Mouse (Mus musculus) small intestine, adult 2 months (tissue): ENCODE results near the gene Lix1l. TPM values are rescaled to one million over a fixed set of nuclear protein-coding genes. Genes with fewer than 3 reads are reported as not detected.

ENCODE experiments used
- H3K27ac ChIP-seq: fragments of 200-500 bp; 2 replicates; pipeline ENCODE4 v1.5.1; 2012; ENCODE audit warnings: low read depth, low read length, control low read depth, inconsistent platforms; ENCODE audit not compliant: insufficient read depth
- H3K27me3 ChIP-seq: fragments of 200-500 bp; 2 replicates; pipeline ENCODE4 v1.6.1; 2012; ENCODE audit warnings: mild to moderate bottlenecking, moderate library complexity, low read length, inconsistent platforms; ENCODE audit not compliant: control insufficient read depth, insufficient read depth
- H3K36me3 ChIP-seq: fragments of 200-500 bp; 2 replicates; pipeline ENCODE4 v1.6.1; 2012; ENCODE audit warnings: mild to moderate bottlenecking, low read length, control low read depth, inconsistent platforms; ENCODE audit not compliant: control insufficient read depth, insufficient read depth
- H3K4me1 ChIP-seq: fragments of 200-500 bp; 2 replicates; pipeline ENCODE4 v1.6.1; 2012; ENCODE audit warnings: low read length, inconsistent platforms, mixed read lengths; ENCODE audit not compliant: control insufficient read depth, insufficient read depth, insufficient read length
- H3K4me3 ChIP-seq: fragments of 200-500 bp; 2 replicates; pipeline ENCODE4 v1.5.1; 2012; ENCODE audit warnings: low read depth, mild to moderate bottlenecking, control low read depth, inconsistent platforms, low read length, moderate library complexity
- CTCF ChIP-seq: fragments of 200-500 bp; IDR thresholded peaks from 2 replicates; pipeline ENCODE4 v1.5.1; 2012; ENCODE audit warnings: low read depth, mild to moderate bottlenecking, control low read depth, inconsistent platforms, low read length, moderate library complexity, mixed read lengths; ENCODE audit not compliant: insufficient replicate concordance, insufficient read length; ENCODE audit errors: extremely low read depth
- POLR2A ChIP-seq: fragments of 200-500 bp; IDR thresholded peaks from 2 replicates; pipeline ENCODE4 v1.6.1; 2012; ENCODE audit warnings: low read depth, mild to moderate bottlenecking, control low read depth, inconsistent platforms, low read length, moderate library complexity
- WGBS: fragments of 180-500 bp; shearing (Covaris S2); methylation state at CpG from one replicate; pipeline ENCODE4 v1.1.7; 2018; 5-methylcytosine and 5-hydroxymethylcytosine counted together
- polyA plus RNA-seq: library from polyadenylated mRNA; depleted of rRNA; stranded (reverse); fragments of >200 nt; gene quantifications from 2 replicates; pipeline ENCODE4 v1.2.3, GENCODE M21; 2012

Lix1l gene
- polyA plus RNA-seq, 1 experiment, result 7.6 TPM

- Histone ChIP-seq H3K36me3 (peaks cover 2% of the 10 kb centered on the region; the same call in 1 of the 2 replicates), H3K27me3 (no peaks in the 10 kb centered on the region), H3K4me1 (peaks cover 30% of the 10 kb centered on the region), H3K4me3 (no peak overlapping the region), H3K27ac (peak overlapping the region; percentile 36; the same call in 1 of the 2 replicates)
- WGBS, result 25% methylated on average over 8 of the region's 8 CpGs
- TF ChIP-seq POLR2A (no peak), CTCF (no peak)
These were observed 34.1 kb upstream of the Lix1l start for GRCm38 (mm10) chr3:96566661-96567450.

GRCm38 (mm10) chr3:96568605-96569004, 32.3 kb upstream of the Lix1l start:
- Histone ChIP-seq H3K36me3 (no peaks in the 10 kb centered on the region), H3K27me3 (no peaks in the 10 kb centered on the region), H3K4me3 (no peak overlapping the region), H3K4me1 (peaks cover 37% of the 10 kb centered on the region), H3K27ac (no peak overlapping the region)
- WGBS, result 78% methylated on average over 8 of the region's 8 CpGs
- TF ChIP-seq CTCF (no peak), POLR2A (no peak)

GRCm38 (mm10) chr3:96569506-96569905, 31.4 kb upstream of the Lix1l start:
- Histone ChIP-seq H3K27ac (no peak overlapping the region), H3K27me3 (no peaks in the 10 kb centered on the region), H3K4me1 (peaks cover 35% of the 10 kb centered on the region), H3K4me3 (no peak overlapping the region), H3K36me3 (no peaks in the 10 kb centered on the region)
- TF ChIP-seq CTCF (no peak), POLR2A (no peak)
- WGBS, result 90% methylated on average over 13 of the region's 13 CpGs

GRCm38 (mm10) chr3:96569966-96570605, 30.9 kb upstream of the Lix1l start:
- Histone ChIP-seq H3K27me3 (no peaks in the 10 kb centered on the region), H3K4me1 (peaks cover 32% of the 10 kb centered on the region), H3K27ac (no peak overlapping the region), H3K36me3 (no peaks in the 10 kb centered on the region), H3K4me3 (no peak overlapping the region)
- TF ChIP-seq CTCF (no peak), POLR2A (no peak)
- WGBS, result 95% methylated on average over 11 of the region's 11 CpGs

- peaks cover 35% of the 10 kb centered on the region for H3K4me1 ChIP-seq
- H3K36me3 ChIP-seq, result no peaks in the 10 kb centered on the region
- TF ChIP-seq POLR2A (no peak), CTCF (no peak)
- no peak overlapping the region for H3K27ac ChIP-seq
- H3K4me3 ChIP-seq, result no peak overlapping the region
- H3K27me3 ChIP-seq, result no peaks in the 10 kb centered on the region
- WGBS, result 72% methylated on average over 7 of the region's 7 CpGs
These were observed 30.3 kb upstream of the Lix1l start for GRCm38 (mm10) chr3:96570643-96571042.

- TF ChIP-seq POLR2A (no peak), CTCF (no peak)
- Histone ChIP-seq H3K27me3 (no peaks in the 10 kb centered on the region), H3K27ac (peak overlapping the region; percentile 48; the same call in 1 of the 2 replicates), H3K36me3 (no peaks in the 10 kb centered on the region), H3K4me1 (peaks cover 35% of the 10 kb centered on the region), H3K4me3 (no peak overlapping the region)
- 38% methylated on average over 2 of the region's 2 CpGs for WGBS
These were observed 29.6 kb upstream of the Lix1l start for GRCm38 (mm10) chr3:96571336-96571735.
